In genomic region chr10:118132993-118133392, GRCm38 (mm10) we compare ENCODE assay signal across 10 mouse cellular contexts. TPM values are rescaled to one million over a fixed set of nuclear protein-coding genes. Genes with fewer than 3 reads are reported as not detected.
DNase-seq lines count a peak whose midpoint lies in the region; ATAC-seq and TF ChIP-seq lines count a peak whose summit lies in the region.
"Had no signal": no experiment of that assay in that cellular context is flagged by ENCODE, and none has a peak within 500 bp of the region (broad histone marks: within the 10 kb centered on the region; RNA-seq: fewer than 3 reads in every experiment).

No protein-coding gene starts in this region.

- DNase-seq in intestine, embryonic 14.5 days (ENCODE audit: low spot score) = no peak
- DNase-seq in embryonic facial prominence, embryonic 10.5 days (ENCODE audit: low spot score) = no peak
- DNase-seq in hindbrain, embryonic 10.5 days (ENCODE audit: low spot score) = no peak
- DNase-seq in layer of hippocampus, adult 9-11 months = no peak
- DNase-seq in right cerebral cortex, postnatal 10 days (ENCODE audit: low spot score in 2 of 2) = no peak
- no peak for DNase-seq in urinary bladder, postnatal 25 days (ENCODE audit: low spot score)
- DNase-seq: adrenal gland, adult 8-10 months had no signal

- no peaks in the 10 kb centered on the region for H3K4me1 ChIP-seq in intestine, embryonic 14.5 days (replicated peaks; ENCODE audit: control insufficient read depth, insufficient read depth, low read length)
- no peaks in the 10 kb centered on the region for H3K4me1 ChIP-seq in intestine, postnatal 0 days (replicated peaks; ENCODE audit: control insufficient read depth, insufficient read depth, low read length)
- no peaks in the 10 kb centered on the region for H3K4me1 ChIP-seq in embryonic facial prominence, embryonic 10.5 days
- H3K4me1 ChIP-seq in hindbrain, embryonic 10.5 days (replicated peaks) = no peaks in the 10 kb centered on the region
- H3K4me1 ChIP-seq in midbrain, embryonic 13.5 days (replicated peaks) = no peaks in the 10 kb centered on the region
- H3K4me1 ChIP-seq: liver, embryonic 15.5 days had no signal

- H3K4me2 ChIP-seq in intestine, embryonic 14.5 days (ENCODE audit: low read length) = peak overlapping the region; percentile 18; the same call in 1 of the 2 replicates
- no peak overlapping the region for H3K4me2 ChIP-seq in intestine, postnatal 0 days (replicated peaks; ENCODE audit: low read depth)
- H3K4me2 ChIP-seq in midbrain, embryonic 13.5 days (replicated peaks) = peak overlapping the region; percentile 38
- H3K4me2 ChIP-seq: liver, embryonic 15.5 days had no signal

- 57% methylated on average over 6 of the region's 6 CpGs for WGBS in intestine, embryonic 14.5 days
- WGBS in intestine, postnatal 0 days = 66% methylated on average over 6 of the region's 6 CpGs
- 66% methylated on average over 6 of the region's 6 CpGs for WGBS in embryonic facial prominence, embryonic 10.5 days
- 63% methylated on average over 6 of the region's 6 CpGs for WGBS in hindbrain, embryonic 10.5 days
- WGBS in midbrain, embryonic 13.5 days = 74% methylated on average over 6 of the region's 6 CpGs

- no peak overlapping the region for H3K27ac ChIP-seq in intestine, embryonic 14.5 days (ENCODE audit: low read depth)
- H3K27ac ChIP-seq in intestine, postnatal 0 days (ENCODE audit: low read depth, low read length) = no peak overlapping the region
- no peak overlapping the region for H3K27ac ChIP-seq in embryonic facial prominence, embryonic 10.5 days (replicated peaks)
- no peak overlapping the region for H3K27ac ChIP-seq in hindbrain, embryonic 10.5 days
- no peak overlapping the region for H3K27ac ChIP-seq in midbrain, embryonic 13.5 days
- H3K27ac ChIP-seq: liver, embryonic 15.5 days had no signal

- TF ChIP-seq CTCF in intestine, postnatal 0 days (IDR thresholded peaks at IDR 0.05; ENCODE audit: low read depth) = no peak

- H3K27me3 ChIP-seq in intestine, embryonic 14.5 days (replicated peaks; ENCODE audit: control insufficient read depth, insufficient read depth, low read length) = peaks cover 8% of the 10 kb centered on the region
- H3K27me3 ChIP-seq in intestine, postnatal 0 days (replicated peaks; ENCODE audit: control insufficient read depth, insufficient read depth, low read length) = 0 out of 2 replicates have a peak, but pooled peaks cover 4% of the 10 kb centered on the region
- H3K27me3 ChIP-seq in embryonic facial prominence, embryonic 10.5 days (replicated peaks; ENCODE audit: low read depth, poor library complexity, severe bottlenecking) = peaks cover 30% of the 10 kb centered on the region
- peaks cover 20% of the 10 kb centered on the region for H3K27me3 ChIP-seq in hindbrain, embryonic 10.5 days (ENCODE audit: insufficient read depth, poor library complexity, severe bottlenecking)
- peaks cover 9% of the 10 kb centered on the region for H3K27me3 ChIP-seq in midbrain, embryonic 13.5 days

- H3K9me3 ChIP-seq in intestine, embryonic 14.5 days (ENCODE audit: control insufficient read depth, low read length) = no peaks in the 10 kb centered on the region
- no peaks in the 10 kb centered on the region for H3K9me3 ChIP-seq in intestine, postnatal 0 days (ENCODE audit: control insufficient read depth)
- no peaks in the 10 kb centered on the region for H3K9me3 ChIP-seq in embryonic facial prominence, embryonic 10.5 days
- H3K9me3 ChIP-seq in hindbrain, embryonic 10.5 days = no peaks in the 10 kb centered on the region
- no peaks in the 10 kb centered on the region for H3K9me3 ChIP-seq in midbrain, embryonic 13.5 days
- H3K9me3 ChIP-seq: liver, embryonic 15.5 days had no signal

- no peaks in the 10 kb centered on the region for H3K36me3 ChIP-seq in intestine, embryonic 14.5 days (ENCODE audit: control insufficient read depth, insufficient read depth, low read length)
- no peaks in the 10 kb centered on the region for H3K36me3 ChIP-seq in intestine, postnatal 0 days (ENCODE audit: control insufficient read depth, insufficient read depth)
- no peaks in the 10 kb centered on the region for H3K36me3 ChIP-seq in embryonic facial prominence, embryonic 10.5 days (replicated peaks)
- no peaks in the 10 kb centered on the region for H3K36me3 ChIP-seq in hindbrain, embryonic 10.5 days
- no peaks in the 10 kb centered on the region for H3K36me3 ChIP-seq in midbrain, embryonic 13.5 days
- H3K36me3 ChIP-seq: liver, embryonic 15.5 days had no signal

- no peak for ATAC-seq in intestine, embryonic 14.5 days (replicated peaks; ENCODE audit: low FRiP score, low TSS enrichment, low read depth)
- no peak for ATAC-seq in intestine, postnatal 0 days
- ATAC-seq in midbrain, embryonic 13.5 days = peak; percentile 59; the same call in 1 of the 2 replicates

- H3K9ac ChIP-seq in intestine, embryonic 14.5 days (ENCODE audit: low read length) = no peak overlapping the region
- no peak overlapping the region for H3K9ac ChIP-seq in intestine, postnatal 0 days (ENCODE audit: low read depth, low read length)
- H3K9ac ChIP-seq in midbrain, embryonic 13.5 days (replicated peaks) = no peak overlapping the region
- H3K9ac ChIP-seq: liver, embryonic 15.5 days had no signal

- no peak overlapping the region for H3K4me3 ChIP-seq in intestine, embryonic 14.5 days (ENCODE audit: low read depth, low read length)
- no peak overlapping the region for H3K4me3 ChIP-seq in intestine, postnatal 0 days (ENCODE audit: low read depth, low read length)
- H3K4me3 ChIP-seq in embryonic facial prominence, embryonic 10.5 days = peak overlapping the region; percentile 32; the same call in 1 of the 2 replicates
- H3K4me3 ChIP-seq in hindbrain, embryonic 10.5 days = peak overlapping the region; percentile 32
- peak overlapping the region; percentile 17 for H3K4me3 ChIP-seq in midbrain, embryonic 13.5 days (replicated peaks)
- H3K4me3 ChIP-seq: liver, embryonic 15.5 days had no signal

RNA-seq across cellular contexts. Expression of gene Mdm1, which starts 8.6 kb away (rescaled TPM):
- polyA plus RNA-seq in intestine, embryonic 14.5 days (2014; fragmentation: Nextera tagmentation; extraction: Ambion mirVana) = 20.4 and 22.3 TPM in 2 replicates
- polyA plus RNA-seq in intestine, postnatal 0 days (2015; fragmentation: Nextera tagmentation; extraction: Ambion mirVana) = 3.9 and 4.4 TPM in 2 replicates
- 56.7 and 58.0 TPM in 2 replicates for polyA plus RNA-seq in embryonic facial prominence, embryonic 10.5 days (2016; fragmentation: Nextera tagmentation; extraction: Ambion mirVana)
- 52.1 and 53.5 TPM in 2 replicates for polyA plus RNA-seq in hindbrain, embryonic 10.5 days (2016; fragmentation: Nextera tagmentation; extraction: Ambion mirVana)
- 41.2 and 46.1 TPM in 2 replicates for polyA plus RNA-seq in midbrain, embryonic 13.5 days (2015; fragmentation: Nextera tagmentation; extraction: Ambion mirVana)

Comparison
In these comparisons a context has a peak if more than half of its experiments do, and no peak if none do; other contexts are left out.
1. H3K4me3 ChIP-seq: peak in embryonic facial prominence, embryonic 10.5 days (single experiment), hindbrain, embryonic 10.5 days (single experiment) and midbrain, embryonic 13.5 days (single experiment); none in intestine, embryonic 14.5 days (single experiment) and intestine, postnatal 0 days (single experiment).